24 mouse cellular contexts compared by ENCODE assay signal in the genomic region with DNA sequence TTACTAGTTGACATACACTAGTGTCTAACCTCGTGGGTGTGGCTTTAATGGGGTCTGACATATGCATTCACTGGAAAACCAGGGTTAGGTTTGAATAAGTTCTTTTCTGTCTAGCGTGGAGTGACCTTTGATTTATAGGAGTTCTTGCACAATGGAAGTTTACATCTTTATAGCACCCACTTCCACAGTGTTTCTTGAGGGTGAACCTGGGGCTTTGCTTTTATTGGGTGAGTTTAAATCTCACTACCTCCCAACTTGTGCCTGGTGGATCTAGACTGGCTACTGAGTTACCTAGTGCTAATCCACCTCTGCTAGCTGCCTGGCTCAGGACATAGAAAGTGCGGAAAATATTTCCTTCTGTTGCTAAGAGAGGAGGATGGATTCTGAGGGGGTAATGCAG. TPM values are rescaled to one million over a fixed set of nuclear protein-coding genes. Genes with fewer than 3 reads are reported as not detected.
A peak's percentile ranks its signal among the peaks of the same experiment; 100 is the strongest.
DNase-seq lines count a peak whose midpoint lies in the region; ATAC-seq lines count a peak whose summit lies in the region.
"Had no signal": no experiment of that assay in that cellular context is flagged by ENCODE, and none has a peak within 500 bp of the region (broad histone marks: within the 10 kb centered on the region; RNA-seq: fewer than 3 reads in every experiment).

No protein-coding gene starts in this region.

- no peak overlapping the region for H3K9ac ChIP-seq in midbrain, embryonic 11.5 days (ENCODE audit: low read length)
- no peak overlapping the region for H3K9ac ChIP-seq in midbrain, embryonic 14.5 days (replicated peaks; ENCODE audit: low read length)
- no peak overlapping the region for H3K9ac ChIP-seq in intestine, embryonic 16.5 days (ENCODE audit: low read depth, low read length)
- H3K9ac ChIP-seq: embryonic facial prominence, embryonic 13.5 days; embryonic facial prominence, embryonic 15.5 days; forebrain, embryonic 12.5 days had no signal

- no peak overlapping the region for H3K4me2 ChIP-seq in midbrain, embryonic 11.5 days
- H3K4me2 ChIP-seq in midbrain, embryonic 14.5 days (ENCODE audit: low read length), result no peak overlapping the region
- H3K4me2 ChIP-seq in intestine, embryonic 16.5 days (ENCODE audit: low read depth, low read length), result no peak overlapping the region
- H3K4me2 ChIP-seq: embryonic facial prominence, embryonic 13.5 days; embryonic facial prominence, embryonic 15.5 days; forebrain, embryonic 12.5 days had no signal

- H3K9me3 ChIP-seq in midbrain, embryonic 11.5 days (ENCODE audit: control insufficient read depth, low read length), result no peaks in the 10 kb centered on the region
- no peaks in the 10 kb centered on the region for H3K9me3 ChIP-seq in midbrain, embryonic 14.5 days (ENCODE audit: control insufficient read depth, low read length)
- H3K9me3 ChIP-seq in intestine, embryonic 16.5 days (ENCODE audit: control insufficient read depth, low read length), result no peaks in the 10 kb centered on the region
- H3K9me3 ChIP-seq: embryonic facial prominence, embryonic 13.5 days; embryonic facial prominence, embryonic 15.5 days; forebrain, embryonic 10.5 days; forebrain, embryonic 12.5 days had no signal

- no peak overlapping the region for H3K4me3 ChIP-seq in midbrain, embryonic 11.5 days (ENCODE audit: low read depth, low read length)
- no peak overlapping the region for H3K4me3 ChIP-seq in midbrain, embryonic 14.5 days (replicated peaks; ENCODE audit: low read depth, low read length)
- no peak overlapping the region for H3K4me3 ChIP-seq in intestine, embryonic 16.5 days (ENCODE audit: low read length)
- H3K4me3 ChIP-seq: embryonic facial prominence, embryonic 13.5 days; embryonic facial prominence, embryonic 15.5 days; erythroblast, embryonic 14.5 days; forebrain, embryonic 10.5 days; forebrain, embryonic 12.5 days had no signal

- 88% methylated on average over 3 of the region's 3 CpGs for WGBS in midbrain, embryonic 11.5 days
- 91% methylated on average over 3 of the region's 3 CpGs for WGBS in midbrain, embryonic 14.5 days
- 69% methylated on average over 3 of the region's 3 CpGs for WGBS in intestine, embryonic 16.5 days
- 28% methylated on average over 3 of the region's 3 CpGs for WGBS in large intestine, adult 2 months

- peak; percentile 2 for DNase-seq in midbrain, embryonic 11.5 days (ENCODE audit: low spot score, missing footprints)
- DNase-seq in midbrain, embryonic 14.5 days, result no peak
- DNase-seq in large intestine, adult 2 months (ENCODE audit: low read depth, low spot score), result peak; percentile 48
- no peak for DNase-seq in ovary, adult 18-20 months (ENCODE audit: low spot score)
- DNase-seq in left cerebral cortex, adult 18-20 months (ENCODE audit: low spot score in 2 of 2), result no peak
- DNase-seq: adrenal gland, adult 8-10 months; adrenal gland, postnatal 14 days; adrenal gland, postnatal 36 days; cerebellum, adult 11-12 months; cerebellum, adult 2 months; cerebellum, adult 9-10 months; cerebellum, postnatal 10 days; cerebellum, postnatal 25 days had no signal

- no peaks in the 10 kb centered on the region for H3K27me3 ChIP-seq in midbrain, embryonic 11.5 days (ENCODE audit: control insufficient read depth, insufficient read depth, low read length)
- H3K27me3 ChIP-seq in midbrain, embryonic 14.5 days (ENCODE audit: control insufficient read depth, insufficient read depth, low read length), result no peaks in the 10 kb centered on the region
- H3K27me3 ChIP-seq in intestine, embryonic 16.5 days (replicated peaks; ENCODE audit: control insufficient read depth, insufficient read depth, low read length), result no peaks in the 10 kb centered on the region
- H3K27me3 ChIP-seq: embryonic facial prominence, embryonic 13.5 days; embryonic facial prominence, embryonic 15.5 days; forebrain, embryonic 12.5 days had no signal

- H3K36me3 ChIP-seq in midbrain, embryonic 11.5 days (ENCODE audit: control insufficient read depth, insufficient read depth, low read length), result no peaks in the 10 kb centered on the region
- H3K36me3 ChIP-seq in midbrain, embryonic 14.5 days (ENCODE audit: control insufficient read depth, insufficient read depth, low read length), result 0 out of 2 replicates have a peak, but pooled peaks cover 4% of the 10 kb centered on the region
- no peaks in the 10 kb centered on the region for H3K36me3 ChIP-seq in intestine, embryonic 16.5 days (ENCODE audit: control insufficient read depth, insufficient read depth, low read length)
- H3K36me3 ChIP-seq: embryonic facial prominence, embryonic 13.5 days; embryonic facial prominence, embryonic 15.5 days; forebrain, embryonic 12.5 days had no signal

- no peak for ATAC-seq in midbrain, embryonic 11.5 days (ENCODE audit: low FRiP score)
- ATAC-seq in midbrain, embryonic 14.5 days (ENCODE audit: low FRiP score, low TSS enrichment), result no peak
- peak; percentile 70 for ATAC-seq in intestine, embryonic 16.5 days
- ATAC-seq: forebrain, embryonic 14.5 days; forebrain, embryonic 16.5 days had no signal

- H3K4me1 ChIP-seq in midbrain, embryonic 11.5 days (ENCODE audit: control insufficient read depth, insufficient read depth, low read length), result no peaks in the 10 kb centered on the region
- no peaks in the 10 kb centered on the region for H3K4me1 ChIP-seq in midbrain, embryonic 14.5 days (ENCODE audit: control insufficient read depth, insufficient read depth, low read length)
- no peaks in the 10 kb centered on the region for H3K4me1 ChIP-seq in intestine, embryonic 16.5 days (ENCODE audit: control insufficient read depth, insufficient read depth, low read length)
- H3K4me1 ChIP-seq: embryonic facial prominence, embryonic 13.5 days; embryonic facial prominence, embryonic 15.5 days; forebrain, embryonic 10.5 days; forebrain, embryonic 12.5 days had no signal

- H3K27ac ChIP-seq in midbrain, embryonic 11.5 days (ENCODE audit: low read depth, low read length), result no peak overlapping the region
- H3K27ac ChIP-seq in midbrain, embryonic 14.5 days (replicated peaks; ENCODE audit: low read depth, low read length), result no peak overlapping the region
- H3K27ac ChIP-seq in intestine, embryonic 16.5 days (ENCODE audit: low read length), result no peak overlapping the region
- H3K27ac ChIP-seq: embryonic facial prominence, embryonic 13.5 days; embryonic facial prominence, embryonic 15.5 days; forebrain, embryonic 10.5 days; forebrain, embryonic 12.5 days had no signal

RNA-seq across cellular contexts. Expression of a gene that starts 10.3 kb away (rescaled TPM):
- 0.62 and 0.72 TPM in 2 replicates for polyA plus RNA-seq in midbrain, embryonic 11.5 days (2014; fragmentation: Nextera tagmentation; extraction: Ambion mirVana)
- 0.78 and 1.3 TPM in 2 replicates for polyA plus RNA-seq in midbrain, embryonic 14.5 days (2014; fragmentation: Nextera tagmentation; extraction: Ambion mirVana)
- 0.91 and 1.2 TPM in 2 replicates for polyA plus RNA-seq in intestine, embryonic 16.5 days (2015; fragmentation: Nextera tagmentation; extraction: Ambion mirVana)
- 1.6 and 2.0 TPM in 2 replicates for polyA plus RNA-seq in large intestine, adult 2 months (2012; rRNA removed)
- not detected for total RNA-seq in left cerebral cortex, adult 18-20 months (2021)
- total RNA-seq: MEL had no signal
- polyA plus RNA-seq: C2C12; cerebellum, adult 2 months; cortical plate, adult 2 months; erythroblast, embryonic 14.5 days had no signal

RNA-seq across cellular contexts. Expression of a gene that starts 41.5 kb away (rescaled TPM):
- 1.0 and 1.4 TPM in 2 replicates for polyA plus RNA-seq in midbrain, embryonic 11.5 days (2014; fragmentation: Nextera tagmentation; extraction: Ambion mirVana)
- polyA plus RNA-seq in midbrain, embryonic 14.5 days (2014; fragmentation: Nextera tagmentation; extraction: Ambion mirVana), result 2.9 and 4.1 TPM in 2 replicates
- polyA plus RNA-seq in intestine, embryonic 16.5 days (2015; fragmentation: Nextera tagmentation; extraction: Ambion mirVana), result 10.4 and 12.1 TPM in 2 replicates
- 12.0 and 12.7 TPM in 2 replicates for polyA plus RNA-seq in large intestine, adult 2 months (2012; rRNA removed)
- total RNA-seq in left cerebral cortex, adult 18-20 months (2021), result 1 to 10 TPM; 2.4 to 2.9 TPM
- polyA plus RNA-seq: C2C12; erythroblast, embryonic 14.5 days had no signal

Comparison
In these comparisons a context has a peak if more than half of its experiments do, and no peak if none do; other contexts are left out.
1. DNase-seq: peak in midbrain, embryonic 11.5 days (single experiment) and large intestine, adult 2 months (single experiment); none in midbrain, embryonic 14.5 days (single experiment), ovary, adult 18-20 months (single experiment) and left cerebral cortex, adult 18-20 months (0 of 2).